Mouse (Mus musculus): ENCODE data around the gene Olfr71. TPM values are rescaled to one million over a fixed set of nuclear protein-coding genes. Genes with fewer than 3 reads are reported as not detected.

The Olfr71 gene
- not detected for polyA plus RNA-seq (2014; fragmentation: Illumina TruSeq; extraction: RNeasy Lipid Tissue Mini Kit (QIAGEN cat#74804); ENCODE audit: low read depth, low replicate concordance)

GRCm38 (mm10) chr4:43709869-43710268 is at the start of gene Olfr71:
Gene Olfr71 (minus strand): TSS chr4:43710255.

GRCm38 (mm10) chr4:43729794-43730550 is 19.9 kb upstream of the Olfr71 start, which contains the start of gene Spaar:
Gene Spaar (plus strand): TSS chr4:43730034.

GRCm38 (mm10) chr4:43726995-43727394 is 16.9 kb upstream of the Olfr71 start, which contains the start of gene Hrct1:
Gene Hrct1 (plus strand): TSS chr4:43727188.

GRCm38 (mm10) chr4:43700707-43701106 is 9.3 kb downstream of the Olfr71 start, which contains the start of gene Olfr70:
Gene Olfr70 (minus strand): TSS chr4:43700807.

GRCm38 (mm10) chr4:43668782-43669427 is 41.1 kb downstream of the Olfr71 start, which contains the start of the genes Tmem8b and Fam221b:
Gene Tmem8b (plus strand): TSS chr4:43668971.
Gene Fam221b (minus strand): TSS chr4:43669145.

GRCm38 (mm10) chr4:43656339-43657109 is 53.5 kb downstream of the Olfr71 start, which contains the start of gene Hint2:
Gene Hint2 (minus strand): TSS chr4:43656466.

Other genes with a start within 250 kb of the Olfr71 start
- not detected for gene Sit1, start 226.5 kb downstream of the Olfr71 start, polyA plus RNA-seq (2014; fragmentation: Illumina TruSeq; extraction: RNeasy Lipid Tissue Mini Kit (QIAGEN cat#74804); ENCODE audit: low read depth, low replicate concordance)
- gene Ccdc107, start 217.4 kb downstream of the Olfr71 start, polyA plus RNA-seq (2014; fragmentation: Illumina TruSeq; extraction: RNeasy Lipid Tissue Mini Kit (QIAGEN cat#74804); ENCODE audit: low read depth, low replicate concordance) = 2.4 TPM
- 5.1 TPM for gene Arhgef39, start 210.6 kb downstream of the Olfr71 start, polyA plus RNA-seq (2014; fragmentation: Illumina TruSeq; extraction: RNeasy Lipid Tissue Mini Kit (QIAGEN cat#74804); ENCODE audit: low read depth, low replicate concordance)
- not detected for gene Car9, start 203.3 kb downstream of the Olfr71 start, polyA plus RNA-seq (2014; fragmentation: Illumina TruSeq; extraction: RNeasy Lipid Tissue Mini Kit (QIAGEN cat#74804); ENCODE audit: low read depth, low replicate concordance)
- 2.8 TPM for gene Tpm2, start 186.5 kb downstream of the Olfr71 start, polyA plus RNA-seq (2014; fragmentation: Illumina TruSeq; extraction: RNeasy Lipid Tissue Mini Kit (QIAGEN cat#74804); ENCODE audit: low read depth, low replicate concordance)
- 12.2 TPM for gene Creb3, start 147.9 kb downstream of the Olfr71 start, polyA plus RNA-seq (2014; fragmentation: Illumina TruSeq; extraction: RNeasy Lipid Tissue Mini Kit (QIAGEN cat#74804); ENCODE audit: low read depth, low replicate concordance)
- gene Tln1, start 147.6 kb downstream of the Olfr71 start, polyA plus RNA-seq (2014; fragmentation: Illumina TruSeq; extraction: RNeasy Lipid Tissue Mini Kit (QIAGEN cat#74804); ENCODE audit: low read depth, low replicate concordance) = 39.2 TPM
- gene Rgp1, start 131.5 kb downstream of the Olfr71 start, polyA plus RNA-seq (2014; fragmentation: Illumina TruSeq; extraction: RNeasy Lipid Tissue Mini Kit (QIAGEN cat#74804); ENCODE audit: low read depth, low replicate concordance) = 2.8 TPM
- gene Gba2, start 131.4 kb downstream of the Olfr71 start, polyA plus RNA-seq (2014; fragmentation: Illumina TruSeq; extraction: RNeasy Lipid Tissue Mini Kit (QIAGEN cat#74804); ENCODE audit: low read depth, low replicate concordance) = 8.7 TPM
- gene Msmp, start 125.8 kb downstream of the Olfr71 start, polyA plus RNA-seq (2014; fragmentation: Illumina TruSeq; extraction: RNeasy Lipid Tissue Mini Kit (QIAGEN cat#74804); ENCODE audit: low read depth, low replicate concordance) = not detected
- gene Npr2, start 78.3 kb downstream of the Olfr71 start, polyA plus RNA-seq (2014; fragmentation: Illumina TruSeq; extraction: RNeasy Lipid Tissue Mini Kit (QIAGEN cat#74804); ENCODE audit: low read depth, low replicate concordance) = 0.94 TPM
- 7.7 TPM for gene Spag8, start 56.7 kb downstream of the Olfr71 start, polyA plus RNA-seq (2014; fragmentation: Illumina TruSeq; extraction: RNeasy Lipid Tissue Mini Kit (QIAGEN cat#74804); ENCODE audit: low read depth, low replicate concordance)
- 0.91 TPM for gene Hint2, start 53.8 kb downstream of the Olfr71 start, polyA plus RNA-seq (2014; fragmentation: Illumina TruSeq; extraction: RNeasy Lipid Tissue Mini Kit (QIAGEN cat#74804); ENCODE audit: low read depth, low replicate concordance)
- 11.4 TPM for gene Tmem8b, start 41.3 kb downstream of the Olfr71 start, polyA plus RNA-seq (2014; fragmentation: Illumina TruSeq; extraction: RNeasy Lipid Tissue Mini Kit (QIAGEN cat#74804); ENCODE audit: low read depth, low replicate concordance)
- gene Fam221b, start 41.1 kb downstream of the Olfr71 start, polyA plus RNA-seq (2014; fragmentation: Illumina TruSeq; extraction: RNeasy Lipid Tissue Mini Kit (QIAGEN cat#74804); ENCODE audit: low read depth, low replicate concordance) = 179 TPM
- gene Olfr70, start 9.4 kb downstream of the Olfr71 start, polyA plus RNA-seq (2014; fragmentation: Illumina TruSeq; extraction: RNeasy Lipid Tissue Mini Kit (QIAGEN cat#74804); ENCODE audit: low read depth, low replicate concordance) = not detected
- not detected for gene Hrct1, start 16.9 kb upstream of the Olfr71 start, polyA plus RNA-seq (2014; fragmentation: Illumina TruSeq; extraction: RNeasy Lipid Tissue Mini Kit (QIAGEN cat#74804); ENCODE audit: low read depth, low replicate concordance)
- 1.9 TPM for gene Spaar, start 19.8 kb upstream of the Olfr71 start, polyA plus RNA-seq (2014; fragmentation: Illumina TruSeq; extraction: RNeasy Lipid Tissue Mini Kit (QIAGEN cat#74804); ENCODE audit: low read depth, low replicate concordance)
- not detected for gene Olfr159, start 60.8 kb upstream of the Olfr71 start, polyA plus RNA-seq (2014; fragmentation: Illumina TruSeq; extraction: RNeasy Lipid Tissue Mini Kit (QIAGEN cat#74804); ENCODE audit: low read depth, low replicate concordance)
- not detected for gene Olfr156, start 113.6 kb upstream of the Olfr71 start, polyA plus RNA-seq (2014; fragmentation: Illumina TruSeq; extraction: RNeasy Lipid Tissue Mini Kit (QIAGEN cat#74804); ENCODE audit: low read depth, low replicate concordance)
- not detected for gene Olfr157, start 129.9 kb upstream of the Olfr71 start, polyA plus RNA-seq (2014; fragmentation: Illumina TruSeq; extraction: RNeasy Lipid Tissue Mini Kit (QIAGEN cat#74804); ENCODE audit: low read depth, low replicate concordance)
- gene Olfr155, start 141.3 kb upstream of the Olfr71 start, polyA plus RNA-seq (2014; fragmentation: Illumina TruSeq; extraction: RNeasy Lipid Tissue Mini Kit (QIAGEN cat#74804); ENCODE audit: low read depth, low replicate concordance) = not detected
- gene Reck, start 165.3 kb upstream of the Olfr71 start, polyA plus RNA-seq (2014; fragmentation: Illumina TruSeq; extraction: RNeasy Lipid Tissue Mini Kit (QIAGEN cat#74804); ENCODE audit: low read depth, low replicate concordance) = 6.3 TPM
- 2.8 TPM for gene Glipr2, start 247.1 kb upstream of the Olfr71 start, polyA plus RNA-seq (2014; fragmentation: Illumina TruSeq; extraction: RNeasy Lipid Tissue Mini Kit (QIAGEN cat#74804); ENCODE audit: low read depth, low replicate concordance)